17 mouse cellular contexts compared by ENCODE assay signal in genomic region chr7:83032025-83032424, GRCm38 (mm10).
DNase-seq lines count a peak whose midpoint lies in the region; ATAC-seq lines count a peak whose summit lies in the region.
"Had no signal": no experiment of that assay in that cellular context is flagged by ENCODE, and none has a peak within 500 bp of the region (broad histone marks: within the 10 kb centered on the region; RNA-seq: fewer than 3 reads in every experiment).

No protein-coding gene starts in this region.

- H3K4me2 ChIP-seq in heart, embryonic 12.5 days: no peak overlapping the region
- H3K4me2 ChIP-seq: liver, embryonic 11.5 days; midbrain, embryonic 13.5 days; neural tube, embryonic 12.5 days had no signal

- H3K4me3 ChIP-seq in heart, embryonic 12.5 days: no peak overlapping the region
- H3K4me3 ChIP-seq: midbrain, embryonic 13.5 days; neural tube, embryonic 12.5 days had no signal

- H3K27me3 ChIP-seq in heart, embryonic 12.5 days (replicated peaks): no peaks in the 10 kb centered on the region
- H3K27me3 ChIP-seq: midbrain, embryonic 13.5 days; neural tube, embryonic 12.5 days had no signal

- 0 out of 2 replicates have a peak, but pooled peaks cover 6% of the 10 kb centered on the region for H3K4me1 ChIP-seq in heart, embryonic 12.5 days (replicated peaks)
- H3K4me1 ChIP-seq: neural tube, embryonic 12.5 days had no signal

- peak; percentile 24 for DNase-seq in embryo, embryonic 11 days
- no peak for DNase-seq in embryo, embryonic 9.5 days (ENCODE audit: extremely low spot score)
- peak; percentile 4 to 39 for DNase-seq in kidney, postnatal 25 days
- DNase-seq in kidney, postnatal 14 days: no peak
- DNase-seq in urinary bladder, postnatal 14 days (ENCODE audit: low spot score): peak; percentile 6
- no peak for DNase-seq in urinary bladder, postnatal 36 days (ENCODE audit: low spot score in 2 of 2)
- DNase-seq: adrenal gland, postnatal 36 days; B cell, adult 2 months; heart, adult 18-20 months; lung, postnatal 14 days; thymus, postnatal 4 days had no signal

- H3K9me3 ChIP-seq in heart, embryonic 12.5 days (replicated peaks): no peaks in the 10 kb centered on the region; the same call in 1 of the 2 replicates
- H3K9me3 ChIP-seq: midbrain, embryonic 13.5 days; neural tube, embryonic 12.5 days had no signal

- no peak overlapping the region for H3K27ac ChIP-seq in heart, embryonic 12.5 days (ENCODE audit: poor library complexity, severe bottlenecking)
- H3K27ac ChIP-seq: kidney, postnatal 0 days; midbrain, embryonic 13.5 days; neural tube, embryonic 12.5 days had no signal

- 86% methylated on average over 1 of the region's 1 CpGs for WGBS in heart, embryonic 12.5 days

- no peaks in the 10 kb centered on the region for H3K36me3 ChIP-seq in heart, embryonic 12.5 days
- H3K36me3 ChIP-seq: midbrain, embryonic 13.5 days; neural tube, embryonic 12.5 days had no signal

- no peak for ATAC-seq in activated CD4-positive, CD25-positive, alpha-beta regulatory T cell, adult 4 months
- no peak for ATAC-seq in heart, embryonic 12.5 days (ENCODE audit: insufficient number of reproducible peaks, low FRiP score)
- ATAC-seq: midbrain, embryonic 13.5 days had no signal

- H3K9ac ChIP-seq in heart, embryonic 12.5 days: no peak overlapping the region
- H3K9ac ChIP-seq: midbrain, embryonic 13.5 days; neural tube, embryonic 12.5 days had no signal

Comparison
In these comparisons a context has a peak if more than half of its experiments do, and no peak if none do; other contexts are left out.
1. DNase-seq: peak in embryo, embryonic 11 days (single experiment), kidney, postnatal 25 days (2 of 2) and urinary bladder, postnatal 14 days (single experiment); none in embryo, embryonic 9.5 days (single experiment), kidney, postnatal 14 days (single experiment) and urinary bladder, postnatal 36 days (0 of 2).